Mouse (Mus musculus): ENCODE measurements around the gene Cfap99. TPM values are rescaled to one million over a fixed set of nuclear protein-coding genes. Genes with fewer than 3 reads are reported as not detected.

Cfap99 gene
- total and polyA plus RNA-seq, 3 experiments, result not detected

DNA sequence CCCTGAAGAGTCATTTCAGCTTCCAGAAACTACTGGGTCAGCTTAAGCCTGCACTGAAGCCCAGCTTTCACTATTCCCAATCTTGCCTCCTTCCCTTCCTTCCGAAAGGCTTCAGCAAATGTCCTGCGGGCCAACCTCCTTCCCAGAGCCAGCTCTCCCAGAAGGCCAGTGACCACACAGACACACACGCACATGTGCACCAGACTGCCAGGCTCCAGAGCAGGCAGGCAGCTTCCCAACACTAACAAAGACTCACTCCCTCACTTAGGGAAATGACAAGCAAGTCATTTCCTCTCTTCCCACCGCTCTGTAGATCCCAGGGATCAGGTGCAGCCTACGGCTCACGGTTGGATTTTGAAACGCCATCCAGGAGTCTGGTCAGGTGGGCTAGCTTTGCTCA is 12.2 kb upstream of the Cfap99 start:
- no peaks in the 10 kb centered on the region for H3K79me2 ChIP-seq (ENCODE audit: control insufficient read depth, insufficient read depth, low read length, poor library complexity)
- TF ChIP-seq SMC3 (IDR thresholded peaks at IDR 0.05; ENCODE audit: low read depth, low read length), result no peak
- no peak for TF ChIP-seq USF2 (IDR thresholded peaks at IDR 0.05; ENCODE audit: borderline replicate concordance in 1 of 2, insufficient read depth in 1 of 2, low read depth in 1 of 2, low read length in 2 of 2)
- TF ChIP-seq NELFE (IDR thresholded peaks at IDR 0.05; ENCODE audit: low read depth, low read length), result no peak
- no peak for TF ChIP-seq CTCF (IDR thresholded peaks at IDR 0.05 in 2 of 3, conservative IDR thresholded peaks at IDR 0.05 in 1 of 3; ENCODE audit: control insufficient read depth in 1 of 3, insufficient read depth in 1 of 3, low read depth in 2 of 3, low read length in 3 of 3, poor library complexity in 1 of 3, severe bottlenecking in 1 of 3)
- TF ChIP-seq TBP (IDR thresholded peaks at IDR 0.05; ENCODE audit: low read depth, low read length), result no peak
- no peak for TF ChIP-seq MYB (IDR thresholded peaks at IDR 0.05; ENCODE audit: low read depth, low read length)
- no peak for TF ChIP-seq ZNF384 (IDR thresholded peaks at IDR 0.05; ENCODE audit: low read depth, low read length)
- no peak for TF ChIP-seq ZKSCAN1 (IDR thresholded peaks at IDR 0.05; ENCODE audit: low read depth, low read length)
- TF ChIP-seq USF1 (IDR thresholded peaks at IDR 0.05; ENCODE audit: low read depth, low read length), result no peak
- no peak for TF ChIP-seq E2F4 (IDR thresholded peaks at IDR 0.05; ENCODE audit: borderline replicate concordance, low read depth, low read length)
- no peak for TF ChIP-seq EP300 (IDR thresholded peaks at IDR 0.05; ENCODE audit: low read depth in 1 of 2, low read length in 2 of 2)
- TF ChIP-seq TAL1 (IDR thresholded peaks at IDR 0.05; ENCODE audit: low read length), result no peak
- no peak for TF ChIP-seq KAT2A (conservative IDR thresholded peaks at IDR 0.05; ENCODE audit: low read depth, low read length)
- no peaks in the 10 kb centered on the region; a peak in 3 of 4 replicates for H3K27me3 ChIP-seq (ENCODE audit: control insufficient read depth in 1 of 2, insufficient read depth in 2 of 2, low read length in 2 of 2)
- no peaks in the 10 kb centered on the region for H3K4me1 ChIP-seq (ENCODE audit: control insufficient read depth in 1 of 2, insufficient read depth in 2 of 2, low read length in 2 of 2)
- H3K27ac ChIP-seq (ENCODE audit: control insufficient read depth, low read depth, low read length), result no peak overlapping the region
- H3K36me3 ChIP-seq (ENCODE audit: control insufficient read depth in 1 of 2, insufficient read depth in 2 of 2, low read length in 2 of 2), result no peaks in the 10 kb centered on the region
- no peak for DNase-seq (ENCODE audit: low read depth, low spot score)
- no peak overlapping the region for H3K9ac ChIP-seq (ENCODE audit: control insufficient read depth, low read depth, low read length, poor library complexity, severe bottlenecking)
- H3K9me3 ChIP-seq (replicated peaks; ENCODE audit: insufficient read depth, low read length), result no peaks in the 10 kb centered on the region
- no peak overlapping the region for H3K4me3 ChIP-seq (ENCODE audit: control insufficient read depth in 1 of 2, insufficient read depth in 1 of 2, low read depth in 2 of 2, low read length in 2 of 2)

DNA sequence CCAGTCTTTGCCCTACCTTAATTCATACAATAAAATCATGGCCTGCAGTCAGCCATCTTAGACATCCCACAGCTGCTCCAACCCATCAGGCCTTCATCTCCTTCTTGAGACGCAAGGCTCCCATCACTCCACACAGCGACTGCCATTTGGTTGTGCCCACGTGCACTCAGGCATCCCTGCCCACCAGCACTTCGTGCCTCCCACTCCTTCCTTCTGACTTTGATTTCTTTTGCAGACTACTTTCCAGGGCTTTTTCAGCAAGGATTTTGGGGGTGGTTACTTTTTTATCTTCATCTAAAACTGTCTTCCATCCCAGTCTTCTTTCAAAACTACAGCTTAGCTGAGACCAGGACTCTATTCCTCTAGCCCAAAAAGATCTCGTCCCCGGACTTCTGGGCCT is 11.7 kb upstream of the Cfap99 start:
- Histone ChIP-seq H3K9me3 (replicated peaks; ENCODE audit: insufficient read depth, low read length) (no peaks in the 10 kb centered on the region), H3K27ac (ENCODE audit: control insufficient read depth, low read depth, low read length) (no peak overlapping the region), H3K27me3 (ENCODE audit: control insufficient read depth in 1 of 2, insufficient read depth in 2 of 2, low read length in 2 of 2) (no peaks in the 10 kb centered on the region; a peak in 3 of 4 replicates), H3K4me1 (ENCODE audit: control insufficient read depth in 1 of 2, insufficient read depth in 2 of 2, low read length in 2 of 2) (no peaks in the 10 kb centered on the region), H3K79me2 (ENCODE audit: control insufficient read depth, insufficient read depth, low read length, poor library complexity) (no peaks in the 10 kb centered on the region), H3K4me3 (ENCODE audit: control insufficient read depth in 1 of 2, insufficient read depth in 1 of 2, low read depth in 2 of 2, low read length in 2 of 2) (no peak overlapping the region), H3K9ac (ENCODE audit: control insufficient read depth, low read depth, low read length, poor library complexity, severe bottlenecking) (no peak overlapping the region), H3K36me3 (ENCODE audit: control insufficient read depth in 1 of 2, insufficient read depth in 2 of 2, low read length in 2 of 2) (no peaks in the 10 kb centered on the region)
- TF ChIP-seq CHD1 (IDR thresholded peaks at IDR 0.05; ENCODE audit: low read depth, low read length), result no peak
- TF ChIP-seq CHD2 (IDR thresholded peaks at IDR 0.05; ENCODE audit: low read length), result no peak
- TF ChIP-seq RAD21 (IDR thresholded peaks at IDR 0.05; ENCODE audit: low read depth, low read length), result no peak
- no peak for TF ChIP-seq BHLHE40 (IDR thresholded peaks at IDR 0.05; ENCODE audit: borderline replicate concordance, low read depth, low read length)
- TF ChIP-seq SMC3 (IDR thresholded peaks at IDR 0.05; ENCODE audit: low read depth, low read length), result no peak
- TF ChIP-seq SIN3A (IDR thresholded peaks at IDR 0.05; ENCODE audit: low read length), result no peak
- no peak for TF ChIP-seq MAX (IDR thresholded peaks at IDR 0.05; ENCODE audit: low read length)
- no peak for TF ChIP-seq POLR2AphosphoS2 (IDR thresholded peaks at IDR 0.05; ENCODE audit: low read length)
- no peak for TF ChIP-seq NRF1 (IDR thresholded peaks at IDR 0.05; ENCODE audit: insufficient read depth, low read depth, low read length, poor library complexity, severe bottlenecking)
- TF ChIP-seq UBTF (IDR thresholded peaks at IDR 0.05; ENCODE audit: borderline replicate concordance, insufficient read depth, low read depth, low read length), result no peak
- TF ChIP-seq POLR2AphosphoS5 (IDR thresholded peaks at IDR 0.05; ENCODE audit: borderline replicate concordance, low read depth, low read length), result no peak
- no peak for TF ChIP-seq CTCF (IDR thresholded peaks at IDR 0.05 in 2 of 3, conservative IDR thresholded peaks at IDR 0.05 in 1 of 3; ENCODE audit: control insufficient read depth in 1 of 3, insufficient read depth in 1 of 3, low read depth in 2 of 3, low read length in 3 of 3, poor library complexity in 1 of 3, severe bottlenecking in 1 of 3)
- no peak for TF ChIP-seq TCF12 (IDR thresholded peaks at IDR 0.05; ENCODE audit: low read depth, low read length)
- TF ChIP-seq E2F4 (IDR thresholded peaks at IDR 0.05; ENCODE audit: borderline replicate concordance, low read depth, low read length), result no peak
- TF ChIP-seq RCOR1 (IDR thresholded peaks at IDR 0.05; ENCODE audit: low read depth, low read length), result no peak
- no peak for TF ChIP-seq HCFC1 (IDR thresholded peaks at IDR 0.05; ENCODE audit: low read depth, low read length)
- TF ChIP-seq TBP (IDR thresholded peaks at IDR 0.05; ENCODE audit: low read depth, low read length), result no peak
- TF ChIP-seq GATA1 (IDR thresholded peaks at IDR 0.05; ENCODE audit: low read depth, low read length), result no peak
- no peak for TF ChIP-seq MYB (IDR thresholded peaks at IDR 0.05; ENCODE audit: low read depth, low read length)
- TF ChIP-seq ZKSCAN1 (IDR thresholded peaks at IDR 0.05; ENCODE audit: low read depth, low read length), result no peak
- DNase-seq (ENCODE audit: low read depth, low spot score), result no peak
